Mouse (Mus musculus): ENCODE results near the gene Gpatch3. TPM values are rescaled to one million over a fixed set of nuclear protein-coding genes. Genes with fewer than 3 reads are reported as not detected.

The Gpatch3 gene
- polyA plus RNA-seq (2015; fragmentation: Nextera tagmentation; extraction: Ambion mirVana), result 7.1 and 7.7 TPM in 2 replicates

DNA sequence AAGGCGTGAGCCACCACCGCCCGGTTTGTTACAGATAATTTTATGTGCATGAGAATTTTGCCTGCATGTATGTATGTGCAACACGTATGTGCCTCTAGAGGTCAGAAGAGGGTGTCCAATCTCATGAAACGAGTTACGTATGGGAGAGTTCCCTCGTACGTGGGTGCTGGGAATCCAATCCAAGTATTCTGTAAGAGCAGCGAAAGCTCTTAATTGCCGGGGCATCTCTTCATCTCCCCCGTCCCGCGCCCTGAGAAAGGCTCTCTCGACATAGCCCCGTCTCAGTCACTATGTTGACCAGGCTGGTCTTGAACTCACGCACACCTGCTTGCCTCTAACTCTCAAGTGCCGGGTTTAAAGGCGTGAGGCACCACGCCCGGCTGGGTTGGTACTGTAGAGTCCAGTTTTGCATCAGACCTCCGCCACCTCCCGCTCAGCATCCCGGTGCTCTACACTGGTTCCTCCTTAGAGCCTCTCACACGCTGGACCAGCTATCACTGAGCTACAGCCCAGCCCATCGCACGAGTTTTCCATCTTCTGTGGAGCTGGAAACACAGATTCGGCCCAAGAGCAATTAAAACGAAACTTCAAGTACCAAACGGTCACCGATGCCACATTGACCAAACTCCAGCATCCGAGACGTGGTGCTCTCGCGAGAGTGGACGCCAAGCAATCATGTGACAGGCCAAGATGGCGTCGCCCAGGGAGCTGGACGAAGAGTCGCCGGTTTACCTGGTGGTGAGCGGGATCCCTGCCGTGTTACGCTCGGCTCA, at the start of gene Gpatch3:
Gpatch3 (plus strand) TSS at position 676 of the 773 bp plus-strand sequence.
- Histone ChIP-seq H3K27me3 (no peaks in the 10 kb centered on the region), H3K9me3 (replicated peaks) (no peaks in the 10 kb centered on the region), H3K27ac (replicated peaks) (peak within 1 kb of the TSS; percentile 88), H3K4me2 (replicated peaks) (peak within 1 kb of the TSS; percentile 85), H3K36me3 (peaks cover 12% of the 10 kb centered on the region), H3K4me1 (peaks cover 13% of the 10 kb centered on the region), H3K9ac (peak within 1 kb of the TSS; percentile 75), H3K4me3 (replicated peaks) (peak within 1 kb of the TSS; percentile 81)
- peak; percentile 92 for ATAC-seq (ENCODE audit: insufficient number of reproducible peaks, low FRiP score, low TSS enrichment, low read depth)
- WGBS, result 5% methylated on average over 44 of the region's 44 CpGs

DNA sequence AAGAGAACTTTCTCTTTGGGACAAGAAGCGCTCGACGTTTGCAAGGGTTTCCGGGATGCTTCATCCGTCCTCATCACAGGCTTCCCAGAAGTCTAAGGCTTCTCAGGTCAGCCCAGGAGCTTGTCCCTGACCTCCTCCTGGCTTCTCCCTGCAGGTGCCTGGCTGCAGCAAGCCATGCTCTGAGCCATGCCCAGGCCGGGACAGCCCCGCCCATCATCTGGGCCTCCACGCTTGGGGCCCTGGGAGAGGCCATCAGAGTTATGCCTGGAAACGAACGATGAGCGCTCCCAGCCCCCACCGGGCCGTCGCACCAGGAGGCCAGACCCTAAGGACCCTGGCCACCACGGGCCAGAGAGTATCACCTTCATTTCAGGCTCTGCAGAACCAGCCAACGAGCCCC, 46.8 kb upstream of the Gpatch3 start:
- ATAC-seq (ENCODE audit: insufficient number of reproducible peaks, low FRiP score, low TSS enrichment, low read depth), result no peak
- H3K4me1 ChIP-seq, result no peaks in the 10 kb centered on the region
- H3K4me3 ChIP-seq (replicated peaks), result no peak overlapping the region
- H3K27ac ChIP-seq (replicated peaks), result no peak overlapping the region
- no peak overlapping the region for H3K4me2 ChIP-seq (replicated peaks)
- peaks cover 51% of the 10 kb centered on the region for H3K36me3 ChIP-seq
- H3K9ac ChIP-seq, result no peak overlapping the region
- H3K9me3 ChIP-seq (replicated peaks), result no peaks in the 10 kb centered on the region
- WGBS, result 73% methylated on average over 16 of the region's 16 CpGs
- H3K27me3 ChIP-seq, result no peaks in the 10 kb centered on the region

DNA sequence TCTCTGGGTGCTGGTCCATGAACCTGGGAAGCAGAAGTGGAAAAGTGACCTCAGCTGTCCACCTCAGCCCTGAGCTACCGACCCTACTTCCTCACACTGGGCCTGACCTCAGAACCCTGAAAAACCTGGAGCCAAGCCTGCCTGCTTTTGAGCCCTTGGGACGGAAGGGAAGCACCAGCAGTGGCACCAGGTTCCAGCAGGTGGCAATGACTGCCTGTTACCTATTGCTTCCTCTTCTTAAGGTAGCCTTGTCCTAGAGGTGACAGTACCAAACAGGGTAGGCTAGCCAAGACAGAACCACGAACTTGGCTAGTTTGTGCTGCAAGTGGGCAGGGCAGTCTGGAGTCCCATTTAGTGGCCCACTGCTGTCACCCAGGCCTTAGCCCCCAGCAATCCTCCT, 41.8 kb upstream of the Gpatch3 start:
- Histone ChIP-seq H3K9me3 (replicated peaks) (no peaks in the 10 kb centered on the region), H3K27ac (replicated peaks) (no peak overlapping the region), H3K36me3 (peaks cover 95% of the 10 kb centered on the region), H3K27me3 (no peaks in the 10 kb centered on the region), H3K9ac (no peak overlapping the region), H3K4me1 (no peaks in the 10 kb centered on the region), H3K4me3 (replicated peaks) (no peak overlapping the region), H3K4me2 (replicated peaks) (no peak overlapping the region)
- WGBS, result 85% methylated on average over 3 of the region's 3 CpGs
- no peak for ATAC-seq (ENCODE audit: insufficient number of reproducible peaks, low FRiP score, low TSS enrichment, low read depth)

DNA sequence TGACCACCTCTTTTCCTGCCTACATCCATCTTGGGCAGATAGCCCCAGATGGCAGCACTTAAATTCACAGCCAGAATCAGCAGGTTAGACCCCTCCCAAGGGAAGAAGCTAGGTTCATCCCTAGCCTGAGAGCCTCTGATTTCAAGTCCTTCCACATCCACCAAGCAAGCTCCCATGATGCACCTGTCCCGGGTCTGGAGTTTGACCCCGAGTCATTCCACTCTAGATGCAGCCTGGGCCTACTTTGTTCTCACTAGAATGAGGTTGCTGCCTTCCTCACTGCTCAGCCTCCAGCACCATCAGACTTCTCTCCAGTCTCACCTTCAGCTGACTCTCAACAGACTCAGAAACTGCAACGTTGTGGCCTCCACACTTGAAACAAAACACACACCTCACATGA, 38.5 kb upstream of the Gpatch3 start:
- H3K4me2 ChIP-seq (replicated peaks), result no peak overlapping the region
- H3K9me3 ChIP-seq (replicated peaks), result no peaks in the 10 kb centered on the region
- peaks cover 88% of the 10 kb centered on the region for H3K36me3 ChIP-seq
- ATAC-seq (ENCODE audit: insufficient number of reproducible peaks, low FRiP score, low TSS enrichment, low read depth), result no peak
- H3K9ac ChIP-seq, result no peak overlapping the region
- no peaks in the 10 kb centered on the region for H3K27me3 ChIP-seq
- 88% methylated on average over 3 of the region's 3 CpGs for WGBS
- H3K4me3 ChIP-seq (replicated peaks), result no peak overlapping the region
- H3K27ac ChIP-seq (replicated peaks), result no peak overlapping the region
- H3K4me1 ChIP-seq, result no peaks in the 10 kb centered on the region

DNA sequence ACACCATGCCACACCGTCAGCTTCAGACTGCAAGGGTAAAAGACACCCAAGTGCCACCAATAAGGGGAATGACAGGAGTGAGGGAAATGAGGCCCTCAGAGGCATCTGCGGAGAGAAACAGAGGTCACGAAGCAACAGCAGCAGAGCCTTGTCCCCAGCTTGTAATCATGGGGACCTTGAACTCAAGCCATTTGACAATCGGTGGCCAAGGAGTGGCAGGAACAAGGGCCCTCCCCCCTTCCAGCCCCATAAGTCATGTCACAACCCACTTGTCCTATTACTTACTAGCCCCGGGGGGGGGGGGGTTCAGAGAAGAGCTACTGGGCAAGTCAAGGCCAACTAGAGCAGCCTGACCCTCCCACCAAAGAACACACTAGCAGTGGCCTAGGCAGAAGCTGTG, 37.9 kb upstream of the Gpatch3 start:
- Histone ChIP-seq H3K36me3 (peaks cover 88% of the 10 kb centered on the region), H3K27me3 (no peaks in the 10 kb centered on the region), H3K4me1 (no peaks in the 10 kb centered on the region), H3K27ac (replicated peaks) (no peak overlapping the region), H3K9ac (no peak overlapping the region), H3K9me3 (replicated peaks) (no peaks in the 10 kb centered on the region), H3K4me2 (replicated peaks) (no peak overlapping the region), H3K4me3 (replicated peaks) (no peak overlapping the region)
- WGBS, result 92% methylated on average over 5 of the region's 5 CpGs
- no peak for ATAC-seq (ENCODE audit: insufficient number of reproducible peaks, low FRiP score, low TSS enrichment, low read depth)

DNA sequence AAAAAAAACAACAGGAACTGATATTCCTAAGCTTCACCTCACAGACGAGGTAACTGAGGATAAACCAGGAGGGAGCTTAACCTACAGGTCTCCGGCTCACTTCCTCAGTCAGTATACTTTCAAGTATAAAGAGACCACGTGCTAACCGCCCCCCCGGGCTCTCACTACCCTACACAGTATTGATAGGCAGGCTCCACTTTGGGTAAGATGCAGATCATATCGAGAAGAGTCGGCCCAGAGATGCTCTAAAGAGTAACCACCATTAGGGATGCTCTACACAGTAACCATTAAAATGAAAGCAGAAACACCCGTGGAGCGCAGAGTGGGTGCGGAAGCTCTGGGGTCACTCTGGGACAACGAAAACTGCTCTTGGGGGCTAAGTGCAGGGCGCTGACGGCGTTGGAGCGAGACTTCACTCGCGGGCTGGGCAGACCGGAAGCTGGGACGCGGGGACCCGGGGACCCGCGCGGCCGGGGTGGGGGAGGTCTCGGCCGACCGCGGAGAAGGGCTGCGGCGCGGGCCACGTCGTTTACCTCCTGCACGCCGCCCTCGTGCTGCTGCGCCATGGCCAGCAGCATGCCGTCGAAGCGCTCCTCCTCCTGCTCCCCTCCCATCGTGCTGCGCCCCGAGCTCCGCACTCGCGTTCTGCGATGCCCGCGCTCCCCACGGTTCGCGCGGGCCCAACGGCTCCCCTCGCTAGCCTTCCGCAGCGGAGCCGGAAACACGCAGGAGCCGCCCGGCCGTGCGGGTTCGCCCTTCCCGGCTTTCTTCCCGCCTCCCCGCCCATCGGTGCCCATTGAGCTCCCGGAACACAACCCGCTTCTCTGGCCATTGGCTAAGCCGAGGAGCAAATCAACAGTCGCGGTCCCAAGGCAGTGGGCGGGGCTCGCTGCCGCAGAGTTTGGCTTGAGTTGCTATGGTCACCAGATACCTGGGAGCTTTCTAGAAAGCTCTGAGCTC, 29.0 kb upstream of the Gpatch3 start, which contains the start of gene Nudc:
Nudc (minus strand) TSS at position 725 of the 960 bp plus-strand sequence.
- H3K36me3 ChIP-seq, result peaks cover 28% of the 10 kb centered on the region
- peak within 1 kb of the TSS; percentile 91 for H3K9ac ChIP-seq
- peak within 1 kb of the TSS; percentile 85 for H3K27ac ChIP-seq (replicated peaks)
- WGBS, result 1% methylated on average over 67 of the region's 77 CpGs
- peak within 1 kb of the TSS; percentile 97 for H3K4me3 ChIP-seq (replicated peaks)
- H3K27me3 ChIP-seq, result no peaks in the 10 kb centered on the region
- ATAC-seq (ENCODE audit: insufficient number of reproducible peaks, low FRiP score, low TSS enrichment, low read depth), result peak; percentile 98
- H3K4me2 ChIP-seq (replicated peaks), result peak within 1 kb of the TSS; percentile 76
- peaks cover 17% of the 10 kb centered on the region for H3K4me1 ChIP-seq
- H3K9me3 ChIP-seq (replicated peaks), result no peaks in the 10 kb centered on the region

DNA sequence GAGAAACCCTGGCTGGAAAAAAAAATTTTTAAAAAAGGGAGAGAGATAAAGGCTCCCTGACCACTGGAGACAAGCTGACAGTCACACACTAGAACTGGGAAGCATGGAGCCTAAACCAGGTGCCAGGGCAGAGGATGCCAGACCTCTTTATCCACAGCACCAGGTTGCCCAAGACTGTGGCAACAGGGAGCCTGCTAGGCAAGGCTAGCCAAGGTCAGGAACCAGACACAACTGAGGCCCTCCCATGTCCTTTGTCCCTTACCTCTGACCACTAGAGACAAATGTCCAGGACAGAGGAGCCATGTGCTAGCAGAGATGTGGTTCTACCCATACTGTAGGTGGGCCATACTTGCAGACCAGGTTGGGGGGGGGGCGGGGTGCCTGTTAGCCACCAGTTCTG, 22.5 kb upstream of the Gpatch3 start:
- 81% methylated on average over 1 of the region's 1 CpGs for WGBS
- H3K4me2 ChIP-seq (replicated peaks), result no peak overlapping the region
- H3K9me3 ChIP-seq (replicated peaks), result no peaks in the 10 kb centered on the region
- H3K27ac ChIP-seq (replicated peaks), result no peak overlapping the region
- H3K36me3 ChIP-seq, result no peaks in the 10 kb centered on the region
- no peak overlapping the region for H3K4me3 ChIP-seq (replicated peaks)
- no peak overlapping the region for H3K9ac ChIP-seq
- H3K4me1 ChIP-seq, result no peaks in the 10 kb centered on the region
- no peak for ATAC-seq (ENCODE audit: insufficient number of reproducible peaks, low FRiP score, low TSS enrichment, low read depth)
- H3K27me3 ChIP-seq, result peaks cover 10% of the 10 kb centered on the region

DNA sequence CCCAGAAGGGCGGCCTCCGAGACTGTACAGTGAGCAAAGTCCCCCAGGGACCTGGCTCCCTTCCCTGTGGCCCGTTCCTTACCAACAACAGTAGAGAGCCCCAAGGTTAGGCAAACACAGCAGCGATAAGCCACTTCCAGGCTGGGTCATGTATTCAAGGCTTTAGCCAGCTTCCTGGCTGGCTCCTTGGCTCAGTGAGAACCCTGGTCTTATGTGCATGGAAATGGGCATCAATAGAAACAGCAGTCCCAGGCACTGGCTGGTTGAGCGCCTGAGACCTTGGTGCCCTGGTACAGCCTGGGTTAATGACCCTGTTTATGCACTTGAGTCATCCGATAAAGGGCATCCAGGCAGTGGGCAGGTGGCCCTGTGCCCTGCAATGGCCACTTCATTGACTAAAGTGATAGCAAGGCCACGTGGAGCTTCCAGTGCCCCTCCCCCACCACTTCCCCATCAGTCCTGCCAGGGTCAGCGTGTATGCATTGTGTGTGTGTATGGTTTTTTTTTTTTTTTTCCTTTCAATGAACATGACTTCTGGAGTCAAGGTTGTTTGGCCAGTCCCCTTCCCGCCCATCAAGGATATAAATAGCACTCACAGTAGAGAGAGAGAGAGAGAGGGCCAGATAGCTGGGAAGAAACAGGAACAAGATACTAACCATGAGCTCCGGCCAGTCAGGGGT, 21.6 kb upstream of the Gpatch3 start, which contains the start of gene Nr0b2:
Nr0b2 (plus strand) TSS at position 609 of the 680 bp plus-strand sequence.
- H3K4me1 ChIP-seq, result no peaks in the 10 kb centered on the region
- no peak within 1 kb of the TSS for H3K27ac ChIP-seq (replicated peaks)
- H3K36me3 ChIP-seq, result no peaks in the 10 kb centered on the region
- 65% methylated on average over 10 of the region's 10 CpGs for WGBS
- H3K4me3 ChIP-seq (replicated peaks), result no peak within 1 kb of the TSS
- H3K27me3 ChIP-seq, result peaks cover 10% of the 10 kb centered on the region
- no peak for ATAC-seq (ENCODE audit: insufficient number of reproducible peaks, low FRiP score, low TSS enrichment, low read depth)
- no peak within 1 kb of the TSS for H3K4me2 ChIP-seq (replicated peaks)
- H3K9ac ChIP-seq, result no peak within 1 kb of the TSS
- H3K9me3 ChIP-seq (replicated peaks), result no peaks in the 10 kb centered on the region

DNA sequence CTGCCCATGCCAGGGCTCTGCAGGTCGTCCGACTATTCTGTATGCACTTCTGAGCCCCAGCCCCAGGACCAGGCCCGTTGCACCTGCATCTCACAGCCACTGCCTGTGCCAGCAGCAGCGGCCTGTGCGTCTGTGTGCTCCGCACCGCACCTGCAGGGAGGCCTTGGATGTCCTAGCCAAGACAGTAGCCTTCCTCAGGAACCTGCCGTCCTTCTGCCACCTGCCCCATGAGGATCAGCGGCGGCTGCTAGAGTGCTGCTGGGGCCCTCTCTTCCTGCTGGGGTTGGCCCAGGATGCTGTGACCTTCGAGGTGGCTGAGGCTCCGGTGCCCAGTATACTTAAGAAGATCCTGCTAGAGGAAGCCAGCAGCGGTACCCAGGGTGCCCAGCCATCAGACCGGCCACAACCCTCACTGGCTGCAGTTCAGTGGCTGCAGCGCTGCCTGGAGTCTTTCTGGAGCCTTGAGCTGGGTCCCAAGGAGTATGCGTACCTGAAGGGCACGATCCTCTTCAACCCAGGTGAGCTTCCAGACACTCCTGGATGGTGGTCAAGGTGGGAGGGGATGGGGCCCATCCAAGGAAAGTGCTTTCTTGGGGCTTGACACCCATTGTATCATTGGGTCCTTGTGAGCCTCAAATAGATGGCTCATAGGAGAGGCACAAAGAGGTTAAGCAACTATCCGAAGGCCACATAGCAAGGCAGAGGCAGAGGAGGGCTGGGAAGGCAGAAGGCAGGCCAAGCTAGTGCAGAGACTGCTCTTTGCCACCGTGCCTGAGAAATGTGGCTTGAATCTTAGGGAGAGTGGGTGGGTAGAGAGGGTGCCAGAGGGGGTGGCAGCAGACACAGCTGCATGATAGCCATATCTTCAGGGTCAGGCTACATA, 20.9 kb upstream of the Gpatch3 start:
- Histone ChIP-seq H3K27me3 (peaks cover 10% of the 10 kb centered on the region), H3K4me1 (no peaks in the 10 kb centered on the region), H3K4me2 (replicated peaks) (no peak overlapping the region), H3K4me3 (replicated peaks) (no peak overlapping the region), H3K9me3 (replicated peaks) (no peaks in the 10 kb centered on the region), H3K36me3 (no peaks in the 10 kb centered on the region), H3K27ac (replicated peaks) (no peak overlapping the region), H3K9ac (no peak overlapping the region)
- no peak for ATAC-seq (ENCODE audit: insufficient number of reproducible peaks, low FRiP score, low TSS enrichment, low read depth)
- 75% methylated on average over 19 of the region's 19 CpGs for WGBS

DNA sequence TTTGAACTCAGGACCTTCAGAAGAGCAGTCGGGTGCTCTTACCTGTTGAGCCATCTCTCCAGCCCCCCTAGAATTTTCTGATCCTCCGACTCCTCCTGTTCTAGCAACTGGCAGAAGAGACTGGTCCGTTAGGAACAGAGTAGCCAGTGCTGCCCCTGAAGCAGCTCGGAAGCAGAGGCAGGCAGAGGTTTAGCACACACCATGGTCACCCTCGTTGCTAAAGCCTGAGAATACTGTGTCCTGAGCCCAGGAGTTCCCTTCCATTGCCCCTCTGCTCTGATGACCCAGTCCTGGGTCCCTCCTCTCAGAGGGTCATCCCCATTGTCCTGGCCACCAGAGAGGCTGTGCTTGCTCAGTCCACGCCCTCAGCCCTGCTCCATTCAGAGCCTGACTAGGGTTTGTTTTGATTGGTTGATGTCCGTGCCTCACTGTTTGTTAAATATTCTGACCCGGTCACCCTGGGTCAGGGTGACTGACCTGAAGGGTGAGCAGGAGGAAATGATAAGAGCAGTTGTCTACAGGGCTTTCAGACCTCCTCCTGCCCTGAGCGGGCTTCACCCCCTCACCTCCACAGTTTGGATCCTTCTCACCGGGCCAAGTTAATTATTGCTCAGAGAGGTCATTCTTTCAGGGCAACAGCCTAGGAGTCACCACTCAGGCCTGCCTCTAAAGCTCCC, 17.4 kb upstream of the Gpatch3 start:
- H3K27me3 ChIP-seq, result peaks cover 10% of the 10 kb centered on the region
- 27% methylated on average over 10 of the region's 10 CpGs for WGBS
- ATAC-seq (ENCODE audit: insufficient number of reproducible peaks, low FRiP score, low TSS enrichment, low read depth), result no peak

More for the DNA sequence above, 17.4 kb upstream of the Gpatch3 start:
- Histone ChIP-seq H3K4me3 (replicated peaks) (no peak overlapping the region), H3K4me2 (replicated peaks) (no peak overlapping the region), H3K9me3 (replicated peaks) (no peaks in the 10 kb centered on the region), H3K27ac (replicated peaks) (no peak overlapping the region), H3K36me3 (no peaks in the 10 kb centered on the region), H3K9ac (no peak overlapping the region), H3K4me1 (no peaks in the 10 kb centered on the region)
